Mouse (Mus musculus) gastrocnemius, postnatal 14 days (tissue): ENCODE measurements around the gene Arfip1. TPM values are rescaled to one million over a fixed set of nuclear protein-coding genes. Genes with fewer than 3 reads are reported as not detected.

Experiments
- DNase-seq: peaks from one replicate; pipeline ENCODE4 v3.0.0; 2021; ENCODE audit warnings: mixed read lengths
- intact Hi-C: fragments of 180-260 bp; cut with DNase I; formaldehyde crosslinking; loops from one replicate; pipeline ENCODE4 v1.15.1; 2025; ENCODE audit warnings: low total_unique reads
- total RNA-seq, 2 experiments: library from RNA; stranded (reverse); gene quantifications; 2 replicates each; pipeline ENCODE4 v1.2.3; 2021

Gene Arfip1
- total RNA-seq, 2 experiments from 2014 or later = 14.0 to 17.4 TPM

DNA sequence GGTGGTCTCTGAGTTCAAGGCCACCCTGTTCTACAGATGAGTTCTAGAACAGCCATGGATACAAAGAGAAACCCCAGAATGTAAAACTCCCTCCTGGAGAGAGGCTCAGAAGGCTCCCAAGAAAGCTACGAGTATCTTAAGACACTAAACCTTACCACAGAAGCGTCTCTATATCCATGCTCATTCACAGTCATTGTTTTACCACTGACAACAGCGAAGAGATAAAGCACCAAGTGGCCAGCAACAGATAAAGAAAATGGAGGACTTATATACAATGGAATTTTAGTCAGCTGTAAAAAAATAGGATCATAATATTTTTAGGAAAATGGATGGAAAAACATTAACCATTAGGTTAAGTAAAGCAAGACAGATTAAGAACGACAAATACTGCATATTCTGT is 77.2 kb downstream of the Arfip1 start:
- no peak for DNase-seq
- intact Hi-C loops = no loop called here

DNA sequence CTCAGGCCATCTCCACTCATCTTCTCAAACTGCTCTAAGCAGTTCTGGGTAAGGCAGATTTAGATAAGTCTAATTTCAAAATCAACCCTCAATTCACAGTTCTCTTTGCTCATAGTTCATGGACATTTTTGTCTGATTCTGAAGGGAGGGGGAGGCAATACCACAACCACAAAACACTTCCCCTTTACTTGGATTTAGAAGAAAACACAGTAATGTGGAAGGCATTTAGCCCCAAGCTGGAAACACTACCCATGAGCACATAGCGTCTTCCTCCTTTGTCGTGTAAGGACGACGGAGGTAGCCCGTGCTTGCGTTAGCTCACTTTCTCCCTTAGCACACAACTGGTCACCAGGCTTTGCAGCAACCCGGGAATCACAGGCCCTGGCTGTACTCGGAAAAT is 78.1 kb downstream of the Arfip1 start:
- no peak for DNase-seq
- intact Hi-C loops = no loop called here

DNA sequence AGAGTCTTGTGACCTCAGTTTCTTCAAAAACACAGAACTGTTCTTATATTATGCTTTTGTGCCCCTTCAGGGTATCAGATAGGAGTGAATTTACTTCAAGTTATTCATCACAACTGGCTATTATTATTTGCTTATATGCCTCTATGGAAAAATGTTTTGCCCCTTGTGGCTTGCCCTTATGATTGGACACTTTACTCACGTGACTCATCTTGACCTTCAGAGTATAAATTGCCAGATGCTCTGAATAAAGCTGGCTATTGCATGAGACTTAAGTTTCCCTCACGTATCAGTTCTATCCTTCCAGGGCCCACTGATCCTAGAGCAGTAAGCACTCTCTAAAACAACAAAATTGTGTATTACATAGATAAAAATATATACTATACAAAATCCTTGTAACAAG is 80.3 kb downstream of the Arfip1 start:
- intact Hi-C loops = no loop called here
- DNase-seq = no peak

DNA sequence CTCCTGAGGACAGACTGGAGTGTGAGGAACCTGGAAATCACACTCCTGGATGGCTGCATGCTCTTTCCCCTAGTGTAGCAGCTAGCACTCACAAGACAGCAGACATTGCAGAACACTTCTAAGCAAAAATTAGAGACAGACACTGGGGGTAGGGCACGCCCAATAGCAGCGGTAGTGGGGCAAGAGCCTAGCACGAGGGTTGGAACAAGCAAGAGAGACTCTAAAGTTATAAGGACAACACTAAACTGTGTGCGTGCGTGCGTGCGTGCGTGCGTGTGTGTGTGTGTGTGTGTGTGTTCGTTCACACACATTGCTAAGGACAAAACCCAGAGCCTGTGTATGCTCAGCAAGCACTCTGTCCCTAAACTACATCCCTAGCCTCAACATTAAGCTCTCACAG is 81.9 kb downstream of the Arfip1 start:
- intact Hi-C loops = no loop called here
- DNase-seq = no peak

DNA sequence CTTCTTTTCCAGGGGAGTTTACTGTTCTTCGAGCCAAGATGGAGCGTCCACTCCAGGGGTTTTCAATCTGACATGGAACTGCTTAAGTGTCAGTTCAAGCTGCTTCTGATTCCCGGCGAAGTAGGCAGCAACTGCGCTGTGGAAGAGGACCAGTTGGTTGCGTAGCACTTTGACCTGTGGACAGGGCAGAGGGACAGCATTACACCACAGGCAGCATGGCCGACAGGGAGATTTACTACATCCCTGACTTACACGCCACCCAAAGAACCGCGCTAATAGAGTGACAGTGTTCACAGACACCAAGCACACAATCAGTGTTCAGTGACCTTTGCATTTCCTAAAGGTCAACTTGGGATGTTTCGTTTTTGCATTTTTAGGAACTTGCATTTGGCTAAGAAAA is 84.7 kb downstream of the Arfip1 start:
- no peak for DNase-seq
- intact Hi-C loops = no loop called here

DNA sequence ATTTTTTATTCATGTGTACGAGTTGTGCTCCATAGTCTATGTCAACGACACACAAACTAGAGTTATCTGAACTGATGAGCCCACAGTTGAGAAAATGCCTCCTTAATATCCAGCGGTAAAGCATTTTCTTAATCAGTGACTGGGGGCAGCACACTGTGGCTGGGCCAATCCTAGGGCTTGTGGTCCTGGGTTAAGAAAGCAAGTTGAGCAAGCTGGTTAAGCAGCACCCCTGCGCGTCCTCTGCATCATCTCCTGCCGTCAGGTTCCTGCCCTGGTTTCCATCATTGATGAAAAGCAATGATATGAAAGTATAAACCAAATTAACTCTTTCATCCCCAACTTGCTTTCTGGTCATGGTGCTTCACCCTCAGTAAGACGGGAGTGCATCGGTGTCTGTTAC is 89.8 kb downstream of the Arfip1 start:
- no peak for DNase-seq
- intact Hi-C loops = no loop called here

DNA sequence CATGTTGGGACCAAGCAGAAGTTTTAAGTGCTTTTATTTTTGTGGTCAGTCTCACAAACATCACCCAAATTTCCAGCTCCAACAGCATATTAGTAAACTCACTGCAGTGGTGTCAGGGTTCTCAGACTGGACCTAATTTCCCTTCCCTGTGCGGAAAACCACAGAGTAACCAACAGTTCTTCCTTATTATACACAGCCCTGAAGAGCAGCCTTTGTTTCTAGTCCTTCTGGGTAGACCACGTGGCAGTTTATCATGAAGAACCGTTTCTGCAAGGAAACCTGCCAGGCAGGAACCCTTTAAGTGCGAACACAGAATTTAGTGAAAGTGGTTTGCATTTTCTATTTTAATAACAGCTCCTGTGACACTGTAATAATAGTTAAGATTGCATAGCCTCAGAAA is 90.3 kb downstream of the Arfip1 start:
- no peak for DNase-seq
- intact Hi-C loops = no loop called here

DNA sequence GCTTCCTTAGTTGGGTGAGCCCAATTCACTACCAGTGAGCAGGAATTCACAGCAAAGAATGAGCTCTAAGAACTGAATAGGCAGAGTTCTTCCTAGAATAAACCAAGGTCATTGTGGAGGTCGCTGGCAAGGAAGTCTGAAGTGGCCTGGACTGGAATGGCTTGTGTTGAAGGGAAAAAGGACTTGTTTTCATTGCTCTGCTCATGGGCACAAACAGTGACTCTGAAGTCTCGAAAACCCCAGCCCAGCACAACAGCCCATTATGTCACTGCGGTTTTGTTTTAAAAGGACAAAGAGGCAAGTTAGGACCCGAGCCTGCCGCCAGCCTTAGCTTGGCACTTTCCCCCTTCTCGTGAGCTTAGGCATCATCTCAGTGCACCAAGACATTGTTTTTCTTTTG is 93.7 kb downstream of the Arfip1 start:
- DNase-seq = no peak
- intact Hi-C loops = loop anchor here (10.0 kb wide), 1 partner anchor 134 kb away; no protein-coding TSS in a partner anchor

DNA sequence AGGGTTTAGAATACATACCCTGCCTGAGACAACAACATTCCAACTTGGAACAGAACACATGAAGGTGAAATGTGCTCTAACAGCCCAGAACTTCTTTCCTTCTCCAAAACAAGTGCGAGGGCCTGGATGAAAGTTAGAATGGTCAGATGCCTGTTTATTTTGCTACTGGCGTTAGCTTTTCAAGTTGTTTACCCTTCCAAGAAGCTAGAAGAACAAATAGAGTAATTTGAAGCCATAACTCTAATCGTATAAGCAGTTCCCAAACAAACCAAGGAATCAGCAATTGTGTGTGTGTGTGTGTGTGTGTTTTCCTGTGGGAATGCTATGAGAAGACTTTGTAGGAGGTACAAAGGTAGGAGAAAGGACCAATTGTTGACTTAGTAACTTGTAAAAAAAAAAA is 97.5 kb downstream of the Arfip1 start:
- intact Hi-C loops = loop anchor here (10.0 kb wide), 1 partner anchor 130 kb away; no protein-coding TSS in a partner anchor
- DNase-seq = no peak

DNA sequence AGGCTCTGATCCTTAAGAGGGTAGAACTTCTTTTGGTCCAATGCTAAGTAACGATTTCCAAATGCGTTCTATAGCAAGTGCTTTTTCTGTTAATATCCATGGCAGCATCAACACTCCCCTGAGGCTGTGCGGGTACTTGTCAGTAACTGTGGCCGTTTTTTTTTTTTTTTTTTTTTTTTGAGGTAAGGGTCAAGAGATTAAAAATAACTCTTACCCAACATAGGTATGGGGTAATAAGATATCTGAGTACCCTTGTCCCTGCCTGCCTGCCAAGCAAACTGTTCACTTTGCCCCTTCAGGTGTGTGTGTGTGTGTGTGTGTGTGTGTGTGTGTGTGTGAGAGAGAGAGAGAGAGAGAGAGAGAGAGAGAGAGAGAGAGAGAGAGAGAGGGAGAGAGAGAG is 98.1 kb downstream of the Arfip1 start:
- intact Hi-C loops = loop anchor here (10.0 kb wide), 1 partner anchor 130 kb away; no protein-coding TSS in a partner anchor
- DNase-seq = no peak

DNA sequence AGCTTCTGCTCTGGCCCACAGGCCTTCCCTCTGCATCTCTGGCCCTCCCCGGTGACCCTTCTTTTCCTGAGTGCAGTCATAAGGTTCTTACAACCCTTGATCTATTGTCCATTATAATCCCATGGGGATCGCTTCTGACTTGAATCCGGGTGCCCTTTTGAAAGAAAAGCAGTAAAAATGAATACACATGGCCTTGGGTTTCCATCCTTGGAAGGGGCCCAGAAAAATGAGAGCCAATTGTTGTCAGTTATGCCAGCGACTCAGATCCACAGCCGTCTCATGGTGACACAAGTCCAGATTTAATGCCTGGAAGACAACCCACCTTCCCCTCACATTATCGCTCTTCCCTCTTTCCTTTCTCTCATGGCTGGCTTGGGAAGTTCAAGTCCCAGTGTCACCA is 100.3 kb downstream of the Arfip1 start:
- intact Hi-C loops = loop anchor here (10.0 kb wide), 1 partner anchor 127 kb away; no protein-coding TSS in a partner anchor
- no peak for DNase-seq

DNA sequence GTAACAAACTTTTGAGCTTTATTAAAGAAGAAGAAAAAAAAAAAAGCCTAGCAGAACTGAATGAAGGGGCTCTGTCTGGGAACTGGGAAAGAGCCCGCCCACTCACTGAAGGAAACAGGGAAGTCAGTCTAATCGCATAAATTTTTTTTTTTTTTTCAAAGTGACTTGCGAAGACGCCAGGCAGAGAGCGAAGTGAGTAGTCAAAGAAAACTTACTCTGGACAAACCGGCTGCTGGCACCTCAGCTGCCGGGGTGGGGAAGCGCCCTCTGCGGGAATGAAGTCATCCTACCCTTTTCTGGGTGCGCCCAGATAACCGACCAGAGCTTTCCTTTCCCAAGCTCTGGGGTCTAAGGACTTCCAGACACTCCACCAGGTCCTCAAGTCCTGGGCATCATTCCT is 101.3 kb downstream of the Arfip1 start:
- peak; percentile 25 for DNase-seq
- intact Hi-C loops = loop anchor here (10.0 kb wide), 1 partner anchor 126 kb away; no protein-coding TSS in a partner anchor

DNA sequence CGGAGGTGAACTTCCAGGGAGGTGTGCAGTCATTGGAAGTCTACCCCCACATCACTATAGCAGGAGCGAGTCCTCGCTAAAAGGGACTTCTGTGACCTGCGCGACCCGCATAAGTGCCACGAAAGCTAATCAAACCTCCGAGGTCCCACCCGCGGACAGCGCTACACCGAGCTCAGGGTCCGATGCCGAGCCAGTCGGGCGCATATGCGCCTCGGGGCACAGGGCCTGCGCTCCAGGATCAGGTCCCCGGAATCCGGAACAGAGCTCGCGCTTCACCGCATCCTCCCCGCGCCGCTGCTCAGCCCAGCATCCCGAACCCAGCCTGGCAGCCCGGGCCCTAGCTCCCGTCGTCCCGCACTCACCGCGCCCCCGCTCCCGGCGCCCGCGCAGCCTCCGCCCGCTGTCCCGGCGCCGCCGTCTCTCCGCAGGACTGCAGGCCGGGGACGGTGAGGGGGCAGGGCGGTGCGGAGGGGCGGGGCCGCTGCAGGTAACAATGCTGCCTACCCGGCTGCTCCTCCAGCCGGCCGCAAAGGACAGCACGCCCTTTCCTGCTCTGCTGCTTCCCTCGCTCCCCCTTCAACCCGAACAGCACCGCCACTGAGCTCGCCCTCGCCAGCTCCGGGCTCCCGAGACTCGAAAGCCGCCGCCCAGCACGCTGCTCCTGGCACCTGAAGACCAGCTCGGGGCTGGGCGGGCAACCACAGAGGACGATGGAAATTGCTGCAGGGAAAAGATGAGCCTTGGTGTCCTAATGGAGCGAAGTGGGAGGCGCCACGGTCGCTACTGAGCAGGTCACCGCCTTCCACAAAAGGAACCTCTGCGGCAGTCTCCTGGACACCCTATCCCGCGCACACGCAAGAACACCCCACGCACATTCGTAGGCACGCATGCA is 102.2 kb downstream of the Arfip1 start, which contains the start of gene Fhdc1:
Gene Fhdc1 (minus strand): TSS at position 424 of the 892 bp plus-strand sequence.
- DNase-seq = peak; percentile 32
- intact Hi-C loops = loop anchor here (10.0 kb wide), 1 partner anchor 125 kb away; no protein-coding TSS in a partner anchor

DNA sequence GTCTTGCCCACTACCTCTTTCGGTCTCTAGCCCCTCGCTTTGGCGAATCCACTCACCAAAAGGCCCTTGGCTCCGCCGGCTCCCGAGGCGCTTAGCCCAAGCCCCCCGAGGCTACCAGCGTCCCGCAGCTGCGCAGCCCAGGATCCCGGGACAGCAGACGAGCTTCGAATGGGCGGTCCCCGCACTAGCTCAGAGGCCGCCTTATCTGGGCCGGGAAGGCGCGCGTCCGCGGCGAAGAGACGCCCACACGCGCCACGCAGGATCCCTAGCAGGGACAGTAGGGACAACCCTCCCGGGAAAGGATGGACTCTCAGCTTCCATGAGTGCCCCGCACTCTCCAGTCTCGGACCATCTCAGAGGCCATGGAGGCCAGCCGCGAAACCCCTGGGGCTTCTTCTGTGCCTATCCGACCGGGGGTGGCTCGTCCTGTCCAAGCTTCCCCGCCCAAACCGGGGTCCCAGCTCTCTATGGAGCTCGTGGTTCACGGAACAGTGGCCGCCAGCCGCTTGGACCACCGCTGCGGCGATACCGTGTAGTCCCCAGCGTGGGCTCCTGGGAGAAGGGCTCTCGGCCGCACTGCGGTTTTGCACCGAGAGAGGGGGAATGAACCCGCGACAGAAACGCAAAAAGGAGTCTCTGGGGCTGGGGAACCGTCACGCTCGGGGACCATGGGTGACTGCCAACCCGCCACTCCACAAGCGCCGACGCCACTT is 103.0 kb downstream of the Arfip1 start:
- intact Hi-C loops = loop anchor here (10.0 kb wide), 1 partner anchor 125 kb away; no protein-coding TSS in a partner anchor
- DNase-seq = peak; percentile 60

DNA sequence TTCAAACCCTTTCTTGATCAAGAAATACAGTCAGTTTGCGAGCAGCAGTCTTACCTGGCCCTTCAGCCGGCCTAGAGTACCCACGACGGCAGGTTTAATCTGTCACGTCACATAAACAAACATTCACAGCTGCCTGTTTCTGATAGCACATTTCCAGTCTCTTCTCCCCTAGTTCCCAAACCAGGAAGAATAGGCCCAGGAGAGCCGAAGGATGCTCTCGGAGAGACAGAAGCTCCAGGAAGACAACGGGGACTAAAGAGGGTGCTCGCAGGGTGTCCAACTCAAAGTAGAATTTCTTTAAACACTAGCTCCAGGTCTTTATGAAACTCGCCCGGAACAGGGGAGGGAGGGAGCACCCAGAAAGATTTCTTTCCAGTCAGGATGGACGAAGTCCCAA is 103.5 kb downstream of the Arfip1 start:
- intact Hi-C loops = no loop called here

DNA sequence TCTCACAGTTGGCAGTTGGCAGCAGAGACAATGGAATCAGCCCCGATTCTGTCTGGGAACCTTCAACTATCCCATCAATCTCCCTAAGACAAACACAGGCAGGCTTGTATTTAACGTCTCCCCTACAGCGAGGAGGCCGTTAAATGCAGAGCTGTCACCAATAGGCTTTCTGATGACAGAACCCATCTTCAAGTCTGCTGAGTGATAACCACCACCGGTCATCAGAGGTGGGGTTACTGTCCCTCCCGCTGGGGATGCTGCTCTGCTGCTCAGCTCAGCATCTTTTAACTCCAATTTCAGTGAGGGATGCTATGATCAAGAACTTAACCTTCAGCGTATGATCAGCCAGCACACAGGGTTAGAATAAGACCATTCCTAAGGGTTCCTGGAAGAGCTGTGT is 104.2 kb downstream of the Arfip1 start:
- DNase-seq = no peak
- intact Hi-C loops = no loop called here

More for the DNA sequence above, 103.5 kb downstream of the Arfip1 start:
- DNase-seq = no peak

DNA sequence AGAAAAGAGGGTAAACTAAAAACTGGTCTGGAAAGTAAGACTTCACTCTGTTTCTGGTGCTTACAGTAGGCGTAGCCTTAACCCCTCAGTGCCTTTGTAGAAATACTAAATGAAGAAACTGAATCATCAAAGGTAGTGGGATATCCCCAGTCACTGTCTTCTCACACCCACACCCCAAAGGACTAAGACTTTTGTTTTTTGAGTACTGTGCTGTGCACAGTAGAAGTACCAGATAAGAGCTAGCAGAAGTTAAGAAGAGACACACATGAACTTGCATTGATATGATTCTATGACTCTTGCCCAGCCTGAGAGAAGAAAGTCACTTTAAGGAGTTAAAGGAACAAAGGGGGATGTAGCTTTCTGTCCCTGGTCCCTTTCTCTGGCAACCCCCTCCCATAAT is 104.9 kb downstream of the Arfip1 start:
- intact Hi-C loops = no loop called here
- no peak for DNase-seq

DNA sequence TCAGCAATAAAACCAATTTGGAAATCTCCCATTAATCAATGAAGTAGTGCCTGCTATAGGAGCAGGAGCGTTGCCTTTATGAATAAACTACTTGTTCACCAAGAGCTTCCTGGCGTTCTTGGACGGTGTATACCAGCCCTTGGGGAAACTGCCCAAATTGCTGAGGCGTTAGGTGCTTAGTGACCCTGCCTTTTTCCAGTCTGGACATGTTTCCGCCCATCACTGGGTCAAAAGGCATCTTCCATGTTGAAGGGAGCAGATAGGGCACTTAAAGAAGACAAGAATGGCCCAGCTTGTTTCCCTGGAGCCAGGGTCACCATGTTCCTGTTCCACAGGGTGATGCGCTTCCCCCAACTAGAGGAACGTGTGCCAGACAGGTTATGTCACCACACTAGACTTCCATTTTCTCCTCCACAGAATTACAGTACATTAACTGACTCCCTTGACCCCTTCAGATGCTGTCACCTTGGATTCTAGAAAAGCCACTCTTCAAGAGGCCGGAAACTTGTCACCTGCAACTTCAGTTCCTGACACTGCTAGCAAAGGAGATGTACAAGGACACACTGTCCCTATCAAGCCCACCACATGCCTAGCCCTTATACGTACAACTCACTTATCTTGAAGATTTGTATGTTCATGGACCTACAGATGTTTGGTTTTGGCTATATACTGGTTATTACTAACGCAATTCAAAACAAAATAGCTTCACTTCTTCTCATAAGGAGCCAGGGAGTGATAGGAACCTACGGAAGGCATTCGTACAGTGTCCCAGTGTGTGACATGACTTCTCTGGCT is 107.2 kb downstream of the Arfip1 start:
- intact Hi-C loops = no loop called here
- DNase-seq = no peak

DNA sequence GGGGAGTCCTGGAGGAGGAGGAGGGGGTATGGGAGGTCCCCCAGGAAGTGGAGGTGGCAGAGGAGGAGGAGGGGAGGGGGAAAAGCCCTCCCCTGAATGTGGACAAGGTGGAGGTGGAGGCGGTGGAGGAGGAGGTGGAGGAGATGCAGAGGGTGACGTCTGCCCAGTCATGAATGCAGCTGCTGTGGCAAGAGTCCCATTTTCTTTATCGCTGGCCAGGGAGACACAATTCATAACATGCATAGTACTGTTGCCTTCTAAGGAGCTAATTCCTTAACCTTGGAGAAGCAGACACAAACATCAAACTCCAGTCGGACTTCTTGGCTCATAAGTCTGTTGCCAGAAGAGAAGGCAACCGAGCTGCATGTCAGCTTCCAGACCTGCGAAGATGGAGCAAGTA is 108.0 kb downstream of the Arfip1 start:
- intact Hi-C loops = no loop called here
- DNase-seq = no peak

DNA sequence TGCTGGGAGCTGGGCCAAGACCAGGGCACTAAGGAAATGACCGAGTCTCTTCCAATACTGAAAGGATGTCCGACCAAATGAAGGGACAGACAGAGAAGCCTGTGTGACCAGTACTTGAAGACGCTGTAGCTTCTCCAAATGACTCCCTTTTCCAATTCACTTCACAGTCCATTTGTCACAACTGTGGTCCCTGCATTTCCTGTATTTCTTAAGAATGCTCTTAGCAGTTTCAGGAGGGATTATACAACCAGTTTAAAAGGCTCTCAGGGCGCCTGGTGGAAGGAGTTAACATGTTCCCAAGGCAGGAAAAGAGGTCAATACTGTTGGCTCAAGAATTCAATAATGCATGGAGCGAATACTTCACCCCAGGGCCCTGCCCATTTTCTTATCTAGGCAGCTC is 109.5 kb downstream of the Arfip1 start:
- DNase-seq = no peak
- intact Hi-C loops = no loop called here
